Mouse (Mus musculus) limb, embryonic 11.5 days (tissue): ENCODE results near the gene Mroh7. TPM values are rescaled to one million over a fixed set of nuclear protein-coding genes. Genes with fewer than 3 reads are reported as not detected.

Experiments
- ATAC-seq: fragments of 200-750 bp; cut with Nextera tagmentation; 2 replicates; pipeline ENCODE4 v1.8.0; 2017; ENCODE audit warnings: low read depth; ENCODE audit not compliant: insufficient number of reproducible peaks, low FRiP score, low TSS enrichment
- DNase-seq: peaks from one replicate; pipeline ENCODE4 v3.0.0-alpha.2; 2015; ENCODE audit warnings: low spot score
- H3K27ac ChIP-seq: fragments of 300-500 bp; sonication (generic); replicated peaks from 2 replicates; pipeline ENCODE4 v1.5.1; 2014; ENCODE audit warnings: low read depth, mild to moderate bottlenecking, low read length
- H3K27me3 ChIP-seq: fragments of 300-500 bp; sonication (generic); 2 replicates; pipeline ENCODE4 v1.6.1; 2014; ENCODE audit warnings: mild to moderate bottlenecking, low read length, mixed read lengths; ENCODE audit not compliant: control insufficient read depth, insufficient read depth
- H3K36me3 ChIP-seq: fragments of 300-500 bp; sonication (generic); 2 replicates; pipeline ENCODE4 v1.6.1; 2014; ENCODE audit warnings: mild to moderate bottlenecking, low read length, moderate library complexity, mixed read lengths; ENCODE audit not compliant: control insufficient read depth, insufficient read depth
- H3K4me1 ChIP-seq: fragments of 300-500 bp; sonication (generic); 2 replicates; pipeline ENCODE4 v1.6.1; 2014; ENCODE audit warnings: low read length, mixed read lengths; ENCODE audit not compliant: control insufficient read depth, insufficient read depth
- H3K4me2 ChIP-seq: fragments of 300-500 bp; sonication (generic); 2 replicates; pipeline ENCODE4 v1.6.1; 2014; ENCODE audit warnings: low read depth, mild to moderate bottlenecking, moderate library complexity; ENCODE audit not compliant: severe bottlenecking
- H3K4me3 ChIP-seq: fragments of 300-500 bp; sonication (generic); 2 replicates; pipeline ENCODE4 v1.5.1; 2014; ENCODE audit warnings: low read depth, low read length
- H3K9ac ChIP-seq: fragments of 300-500 bp; sonication (generic); 2 replicates; pipeline ENCODE4 v1.6.1; 2014; ENCODE audit warnings: mild to moderate bottlenecking, low read length
- H3K9me3 ChIP-seq: fragments of 300-500 bp; sonication (generic); 2 replicates; pipeline ENCODE4 v1.6.1; 2016; ENCODE audit warnings: low read length; ENCODE audit not compliant: control insufficient read depth
- WGBS: fragments of 180-500 bp; shearing (Covaris S2); extraction: QIAGEN DNeasy Blood & Tissue Kit; methylation state at CpG from one replicate; pipeline ENCODE4 v1.1.7; 2014; 5-methylcytosine and 5-hydroxymethylcytosine counted together
- polyA plus RNA-seq: library from polyadenylated mRNA; unstranded; fragments of >200 nt; fragmentation: Nextera tagmentation; extraction: Ambion mirVana; gene quantifications from 2 replicates; pipeline ENCODE4 v1.2.1, GENCODE M21; 2014

Gene Mroh7
- polyA plus RNA-seq, 1 experiment from 2014 or later, result not detected

DNA sequence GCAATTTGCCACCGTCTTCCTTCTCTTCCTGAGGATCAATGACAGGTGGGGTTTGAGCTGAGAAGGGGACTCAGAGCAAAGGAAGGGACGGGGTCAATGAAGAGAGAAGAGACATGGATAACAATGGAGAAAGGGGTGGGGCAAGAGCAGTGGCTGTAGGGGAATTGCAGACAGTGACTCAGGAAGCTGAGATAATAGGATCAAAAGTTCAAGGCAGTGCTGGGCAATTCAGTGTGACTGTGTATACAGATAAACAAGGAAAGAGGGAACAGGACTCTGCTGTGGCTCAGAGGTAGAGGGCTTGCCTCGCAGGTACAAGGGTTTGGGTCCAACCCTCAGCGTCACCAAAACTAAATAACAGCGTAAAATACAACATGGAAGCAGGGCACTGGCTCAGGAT lies 22.8 kb downstream of the Mroh7 start:
- Histone ChIP-seq H3K4me2 (no peak overlapping the region), H3K27me3 (no peaks in the 10 kb centered on the region), H3K9ac (no peak overlapping the region), H3K9me3 (no peaks in the 10 kb centered on the region), H3K4me1 (no peaks in the 10 kb centered on the region), H3K27ac (no peak overlapping the region), H3K36me3 (no peaks in the 10 kb centered on the region), H3K4me3 (no peak overlapping the region)
- 38% methylated on average over 5 of the region's 5 CpGs for WGBS
- ATAC-seq (no peak), DNase-seq (no peak)

DNA sequence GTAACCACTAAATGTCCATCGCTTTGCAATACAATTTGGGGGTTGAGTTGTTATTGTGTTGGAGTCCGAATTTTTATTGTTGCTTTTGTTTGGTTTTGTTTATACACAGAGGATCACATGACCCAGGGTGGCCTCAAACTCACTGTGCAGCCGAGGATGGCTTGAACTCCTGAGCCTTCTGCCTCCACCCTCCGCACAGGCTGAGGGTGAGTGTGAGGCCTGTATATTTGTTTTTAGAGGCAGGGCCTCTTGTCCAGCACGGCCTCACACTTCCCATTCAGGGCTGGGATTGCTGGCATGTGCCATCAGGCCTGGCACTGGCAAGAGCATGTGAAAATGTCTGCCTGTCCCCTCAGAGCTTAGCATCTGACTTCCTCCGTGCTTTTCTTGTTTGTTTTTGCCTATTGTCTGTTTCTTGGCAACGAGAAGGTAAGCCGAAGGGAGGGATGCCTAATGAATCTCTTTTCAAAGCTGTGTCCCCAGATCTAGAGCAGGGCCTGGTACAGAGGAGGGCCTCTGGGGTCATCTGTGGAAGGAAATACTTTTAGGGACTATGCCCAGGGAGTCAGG lies 25.5 kb downstream of the Mroh7 start:
- Histone ChIP-seq H3K27me3 (no peaks in the 10 kb centered on the region), H3K4me1 (peaks cover 5% of the 10 kb centered on the region), H3K4me3 (no peak overlapping the region), H3K9ac (no peak overlapping the region), H3K9me3 (no peaks in the 10 kb centered on the region), H3K27ac (no peak overlapping the region), H3K4me2 (no peak overlapping the region), H3K36me3 (no peaks in the 10 kb centered on the region)
- 67% methylated on average over 8 of the region's 8 CpGs for WGBS
- DNase-seq (no peak), ATAC-seq (no peak)

DNA sequence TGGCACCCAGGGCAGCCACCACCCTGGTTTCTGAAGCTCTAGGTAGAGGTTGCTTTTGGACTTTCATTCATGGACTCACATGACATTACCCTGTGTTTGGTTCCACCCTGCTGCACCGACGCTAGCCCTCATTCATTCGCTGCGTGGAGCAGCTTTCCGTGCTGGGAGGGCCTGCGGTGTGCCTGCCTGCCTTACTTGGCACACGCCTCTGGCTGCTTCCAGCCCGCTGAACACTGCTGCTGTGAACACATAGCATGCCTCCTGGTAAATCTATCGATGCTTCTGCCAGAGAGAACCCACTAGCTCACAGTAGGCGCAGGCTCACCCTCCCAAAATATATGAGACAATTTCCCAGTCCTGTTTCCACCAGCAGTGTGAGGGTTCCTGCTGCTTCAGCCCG lies 26.3 kb downstream of the Mroh7 start:
- ATAC-seq, result no peak
- no peak overlapping the region for H3K27ac ChIP-seq
- H3K4me3 ChIP-seq, result no peak overlapping the region
- peaks cover 7% of the 10 kb centered on the region for H3K4me1 ChIP-seq
- H3K27me3 ChIP-seq, result no peaks in the 10 kb centered on the region
- H3K36me3 ChIP-seq, result no peaks in the 10 kb centered on the region
- DNase-seq, result no peak
- 79% methylated on average over 11 of the region's 11 CpGs for WGBS
- no peaks in the 10 kb centered on the region for H3K9me3 ChIP-seq
- no peak overlapping the region for H3K4me2 ChIP-seq
- no peak overlapping the region; the same call in 1 of the 2 replicates for H3K9ac ChIP-seq

DNA sequence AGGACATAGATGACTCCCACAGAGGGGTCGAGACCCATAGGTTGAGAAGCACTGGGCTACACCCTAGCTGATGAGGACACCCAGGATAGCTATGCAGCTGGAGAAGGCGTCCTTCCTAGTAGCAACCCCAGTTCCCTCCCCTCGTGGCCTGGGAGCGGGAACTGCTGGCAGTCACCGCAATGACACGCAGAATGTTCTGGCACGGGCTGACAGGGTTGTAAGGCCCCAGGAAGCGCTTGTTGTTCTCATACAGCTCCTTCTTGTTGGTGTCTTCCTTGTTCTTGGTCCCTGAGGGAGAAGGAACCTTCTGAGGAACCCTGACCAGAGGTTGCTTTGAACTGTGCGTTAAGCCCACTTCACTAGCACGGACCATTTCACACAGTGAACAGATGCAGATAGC lies 26.8 kb downstream of the Mroh7 start:
- Histone ChIP-seq H3K27me3 (no peaks in the 10 kb centered on the region), H3K9me3 (no peaks in the 10 kb centered on the region), H3K4me1 (peaks cover 7% of the 10 kb centered on the region), H3K9ac (no peak overlapping the region; the same call in 1 of the 2 replicates), H3K36me3 (no peaks in the 10 kb centered on the region), H3K4me2 (no peak overlapping the region), H3K4me3 (no peak overlapping the region), H3K27ac (no peak overlapping the region)
- WGBS, result 79% methylated on average over 10 of the region's 10 CpGs
- ATAC-seq, result no peak
- DNase-seq, result no peak

DNA sequence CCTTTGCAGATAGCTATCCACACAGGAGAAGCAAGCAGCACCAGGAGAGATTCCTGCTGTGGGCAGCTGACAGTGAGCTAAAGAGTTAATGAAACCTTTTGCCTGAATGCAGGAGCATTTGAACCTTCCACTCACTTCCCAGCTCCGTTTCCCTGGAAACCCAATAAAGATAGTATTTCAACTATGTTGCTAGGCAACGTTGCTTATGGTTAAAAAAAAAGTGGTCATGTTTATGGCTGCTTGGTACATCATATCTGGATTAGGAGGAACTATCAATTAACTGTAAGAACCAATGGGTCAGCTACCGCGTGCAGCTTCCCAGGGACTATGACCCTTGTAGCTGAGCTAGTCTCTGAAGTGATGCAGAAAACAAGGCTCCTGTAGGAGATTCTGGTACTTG lies 29.9 kb downstream of the Mroh7 start:
- Histone ChIP-seq H3K9ac (no peak overlapping the region), H3K27me3 (no peaks in the 10 kb centered on the region), H3K36me3 (no peaks in the 10 kb centered on the region), H3K27ac (no peak overlapping the region), H3K4me1 (peaks cover 7% of the 10 kb centered on the region), H3K9me3 (no peaks in the 10 kb centered on the region), H3K4me2 (0 out of 2 replicates have a peak overlapping the region, but pooled peaks have one; percentile 8), H3K4me3 (no peak overlapping the region)
- WGBS, result 46% methylated on average over 4 of the region's 4 CpGs
- DNase-seq (peak; percentile 29), ATAC-seq (no peak)

DNA sequence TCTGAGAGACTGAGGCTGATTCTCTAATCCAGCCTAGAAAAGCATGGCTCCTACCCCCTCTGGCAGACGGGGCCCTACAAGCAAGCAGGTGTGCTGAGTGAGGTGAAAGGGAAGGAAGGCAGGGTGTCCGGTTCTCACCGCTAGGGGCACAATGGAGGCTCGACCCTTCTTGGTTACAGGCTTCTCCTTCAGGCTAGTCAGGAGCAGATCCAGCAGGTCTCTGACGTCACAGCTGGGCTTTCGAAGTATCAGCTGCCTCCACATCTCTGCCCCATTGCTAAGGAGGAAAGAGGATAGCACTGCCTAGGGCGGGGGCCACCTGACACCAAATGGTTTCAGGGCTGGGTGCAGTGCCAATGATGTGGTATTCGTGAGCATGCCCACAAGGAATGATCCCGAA lies 30.7 kb downstream of the Mroh7 start:
- Histone ChIP-seq H3K4me3 (no peak overlapping the region), H3K27me3 (no peaks in the 10 kb centered on the region), H3K9me3 (no peaks in the 10 kb centered on the region), H3K27ac (no peak overlapping the region), H3K36me3 (no peaks in the 10 kb centered on the region), H3K4me2 (no peak overlapping the region), H3K4me1 (peaks cover 7% of the 10 kb centered on the region), H3K9ac (no peak overlapping the region)
- ATAC-seq (peak; percentile 44; the same call in 1 of the 2 replicates), DNase-seq (peak; percentile 84)
- 21% methylated on average over 9 of the region's 9 CpGs for WGBS

DNA sequence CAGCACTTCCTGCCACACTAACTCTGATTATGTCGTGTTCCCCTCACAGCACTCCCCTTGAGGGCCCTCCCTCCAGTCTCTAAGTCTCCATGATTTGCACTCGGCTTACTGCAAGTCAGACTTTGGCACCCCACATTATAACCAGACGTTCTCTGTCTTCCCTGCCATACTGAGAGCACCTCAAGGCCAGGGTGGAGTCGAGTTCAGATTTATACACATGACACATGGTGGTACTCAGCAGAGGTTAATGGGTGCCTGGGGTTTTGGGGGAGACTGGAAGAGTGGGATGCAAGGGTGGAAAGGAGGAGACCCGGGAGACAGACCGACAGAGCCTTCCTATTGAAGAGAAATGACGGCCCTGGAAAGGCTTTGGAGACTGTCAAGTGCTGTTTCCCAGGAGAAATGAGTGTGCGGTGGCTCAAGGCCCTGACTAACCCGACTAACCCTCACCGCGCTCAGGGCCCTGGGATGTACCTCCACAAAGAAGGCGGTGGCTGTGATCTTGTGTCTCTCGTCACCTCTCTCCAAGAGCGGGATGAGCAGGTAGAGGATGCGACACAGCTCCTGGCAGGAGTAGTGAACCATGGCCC lies 36.8 kb downstream of the Mroh7 start:
- Histone ChIP-seq H3K4me1 (no peaks in the 10 kb centered on the region), H3K27me3 (no peaks in the 10 kb centered on the region), H3K27ac (no peak overlapping the region), H3K36me3 (no peaks in the 10 kb centered on the region), H3K9ac (no peak overlapping the region), H3K4me2 (no peak overlapping the region), H3K4me3 (no peak overlapping the region), H3K9me3 (no peaks in the 10 kb centered on the region)
- ATAC-seq (no peak), DNase-seq (no peak)
- 81% methylated on average over 15 of the region's 15 CpGs for WGBS

DNA sequence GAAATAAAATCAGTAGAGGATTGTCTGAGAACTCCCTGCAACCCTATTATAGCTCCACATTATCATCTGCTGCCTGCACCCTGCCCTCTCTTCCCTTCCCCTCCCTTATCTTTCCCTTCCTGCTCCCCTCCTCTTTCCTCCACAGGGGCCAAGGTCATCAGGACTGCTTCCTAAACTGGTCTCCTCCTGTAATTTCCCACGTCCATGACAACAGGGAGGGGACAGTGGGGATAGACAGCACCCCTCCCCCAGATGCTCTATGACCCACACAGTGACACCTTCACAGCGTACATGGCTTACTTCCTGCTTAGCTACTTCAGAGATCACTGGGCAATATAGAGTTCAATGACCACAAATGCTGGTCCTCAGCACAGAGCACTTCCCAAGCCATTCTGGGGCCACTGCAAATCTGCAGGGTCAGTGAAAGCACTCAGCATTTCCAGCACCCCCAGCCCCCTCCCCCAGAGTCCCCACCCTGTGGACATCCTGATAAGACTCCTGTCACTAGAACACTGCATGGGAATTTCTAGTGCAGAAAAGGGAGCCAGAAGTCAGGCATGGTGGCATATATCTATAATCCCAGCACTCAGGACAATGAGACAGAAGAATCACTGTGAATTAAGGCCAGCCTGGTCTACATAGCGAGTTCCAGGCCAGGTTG lies 42.0 kb downstream of the Mroh7 start:
- Histone ChIP-seq H3K27ac (no peak overlapping the region), H3K36me3 (no peaks in the 10 kb centered on the region), H3K9me3 (no peaks in the 10 kb centered on the region), H3K4me2 (no peak overlapping the region), H3K4me1 (no peaks in the 10 kb centered on the region), H3K27me3 (no peaks in the 10 kb centered on the region), H3K4me3 (no peak overlapping the region), H3K9ac (no peak overlapping the region)
- DNase-seq (no peak), ATAC-seq (no peak)
- 43% methylated on average over 3 of the region's 3 CpGs for WGBS
